Mouse (Mus musculus): ENCODE results near the gene Taf4. TPM values are rescaled to one million over a fixed set of nuclear protein-coding genes. Genes with fewer than 3 reads are reported as not detected.

Taf4 gene
- polyA plus RNA-seq, 1 experiment: 26.3 TPM

DNA sequence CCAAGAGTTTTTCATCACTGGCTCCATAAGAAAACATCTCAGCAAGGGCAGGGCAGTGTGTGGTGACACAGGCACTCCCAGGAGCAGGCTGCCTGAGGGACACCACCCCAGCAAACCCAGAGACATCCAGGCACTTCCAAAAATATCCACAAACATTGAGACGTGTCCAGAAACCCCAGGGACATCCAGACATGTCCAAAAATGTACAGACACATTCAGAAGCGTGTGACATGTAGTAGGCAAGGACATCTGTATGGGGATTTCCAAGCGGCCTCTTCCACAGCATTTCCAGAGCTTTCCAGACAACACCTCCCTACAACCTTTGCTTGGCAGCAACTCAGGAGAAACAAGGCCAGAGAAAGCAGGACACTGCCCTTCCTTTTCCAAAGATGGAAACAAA lies 108.8 kb downstream of the Taf4 start:
- TF ChIP-seq POLR2A (IDR thresholded peaks at IDR 0.05; ENCODE audit: control insufficient read depth, extremely low read depth, insufficient read depth, low read length, poor library complexity) (no peak), CTCF (IDR thresholded peaks at IDR 0.05; ENCODE audit: borderline replicate concordance, control insufficient read depth, extremely low read depth, insufficient read depth, low read length, poor library complexity) (no peak)
- H3K27ac ChIP-seq (ENCODE audit: control insufficient read depth, insufficient read depth, low read length): no peak overlapping the region
- no peaks in the 10 kb centered on the region for H3K27me3 ChIP-seq (ENCODE audit: control insufficient read depth, insufficient read depth, low read length)
- H3K4me1 ChIP-seq (replicated peaks; ENCODE audit: control insufficient read depth, insufficient read depth, low read length): no peaks in the 10 kb centered on the region
- WGBS: 72% methylated on average over 3 of the region's 3 CpGs
- no peak for DNase-seq
- no peaks in the 10 kb centered on the region for H3K36me3 ChIP-seq (ENCODE audit: control insufficient read depth, insufficient read depth, low read length)
- H3K4me3 ChIP-seq (ENCODE audit: control insufficient read depth, insufficient read depth, low read length): no peak overlapping the region

GRCm38 (mm10) chr2:179865097-179865496 lies 111.3 kb downstream of the Taf4 start:
- DNase-seq: no peak
- Histone ChIP-seq H3K4me1 (replicated peaks; ENCODE audit: control insufficient read depth, insufficient read depth, low read length) (no peaks in the 10 kb centered on the region), H3K4me3 (ENCODE audit: control insufficient read depth, insufficient read depth, low read length) (no peak overlapping the region), H3K36me3 (ENCODE audit: control insufficient read depth, insufficient read depth, low read length) (no peaks in the 10 kb centered on the region), H3K27ac (ENCODE audit: control insufficient read depth, insufficient read depth, low read length) (no peak overlapping the region), H3K27me3 (ENCODE audit: control insufficient read depth, insufficient read depth, low read length) (no peaks in the 10 kb centered on the region)
- WGBS: 80% methylated on average over 5 of the region's 5 CpGs
- TF ChIP-seq CTCF (IDR thresholded peaks at IDR 0.05; ENCODE audit: borderline replicate concordance, control insufficient read depth, extremely low read depth, insufficient read depth, low read length, poor library complexity) (no peak), POLR2A (IDR thresholded peaks at IDR 0.05; ENCODE audit: control insufficient read depth, extremely low read depth, insufficient read depth, low read length, poor library complexity) (no peak)

- Histone ChIP-seq H3K4me3 (ENCODE audit: control insufficient read depth, insufficient read depth, low read length) (no peak overlapping the region), H3K27ac (ENCODE audit: control insufficient read depth, insufficient read depth, low read length) (no peak overlapping the region), H3K36me3 (ENCODE audit: control insufficient read depth, insufficient read depth, low read length) (no peaks in the 10 kb centered on the region), H3K4me1 (replicated peaks; ENCODE audit: control insufficient read depth, insufficient read depth, low read length) (no peaks in the 10 kb centered on the region), H3K27me3 (ENCODE audit: control insufficient read depth, insufficient read depth, low read length) (no peaks in the 10 kb centered on the region)
- DNase-seq: peak; percentile 8
- no peak for TF ChIP-seq CTCF (IDR thresholded peaks at IDR 0.05; ENCODE audit: borderline replicate concordance, control insufficient read depth, extremely low read depth, insufficient read depth, low read length, poor library complexity)
- no peak for TF ChIP-seq POLR2A (IDR thresholded peaks at IDR 0.05; ENCODE audit: control insufficient read depth, extremely low read depth, insufficient read depth, low read length, poor library complexity)
- WGBS: 84% methylated on average over 3 of the region's 3 CpGs
Measured at GRCm38 (mm10) chr2:179863266-179863665, 113.2 kb downstream of the Taf4 start.

- no peak for DNase-seq
- TF ChIP-seq CTCF (IDR thresholded peaks at IDR 0.05; ENCODE audit: borderline replicate concordance, control insufficient read depth, extremely low read depth, insufficient read depth, low read length, poor library complexity) (no peak), POLR2A (IDR thresholded peaks at IDR 0.05; ENCODE audit: control insufficient read depth, extremely low read depth, insufficient read depth, low read length, poor library complexity) (no peak)
- no peak overlapping the region for H3K27ac ChIP-seq (ENCODE audit: control insufficient read depth, insufficient read depth, low read length)
- 92% methylated on average over 3 of the region's 3 CpGs for WGBS
- no peak overlapping the region for H3K4me3 ChIP-seq (ENCODE audit: control insufficient read depth, insufficient read depth, low read length)
- no peaks in the 10 kb centered on the region for H3K27me3 ChIP-seq (ENCODE audit: control insufficient read depth, insufficient read depth, low read length)
- no peaks in the 10 kb centered on the region for H3K36me3 ChIP-seq (ENCODE audit: control insufficient read depth, insufficient read depth, low read length)
- H3K4me1 ChIP-seq (replicated peaks; ENCODE audit: control insufficient read depth, insufficient read depth, low read length): no peaks in the 10 kb centered on the region
Measured at GRCm38 (mm10) chr2:179862676-179863075, 113.8 kb downstream of the Taf4 start.

Other genes with a start within 250 kb of the Taf4 start
- gene Lsm14b, start 48.3 kb upstream of the Taf4 start, polyA plus RNA-seq (2012; rRNA removed): 45.3 and 49.5 TPM in 2 replicates
- gene Psma7, start 65.8 kb upstream of the Taf4 start, polyA plus RNA-seq (2012; rRNA removed): 205 and 250 TPM in 2 replicates
- gene Ss18l1, start 65.9 kb upstream of the Taf4 start, polyA plus RNA-seq (2012; rRNA removed): 15.9 and 16.2 TPM in 2 replicates
- 25.1 and 31.3 TPM in 2 replicates for gene Mtg2, start 93.9 kb upstream of the Taf4 start, polyA plus RNA-seq (2012; rRNA removed)
- 4.1 and 4.4 TPM in 2 replicates for gene Hrh3, start 127.8 kb upstream of the Taf4 start, polyA plus RNA-seq (2012; rRNA removed)
- gene Osbpl2, start 142.7 kb upstream of the Taf4 start, polyA plus RNA-seq (2012; rRNA removed): 19.3 and 21.7 TPM in 2 replicates
- 209 and 213 TPM in 2 replicates for gene Adrm1, start 194.8 kb upstream of the Taf4 start, polyA plus RNA-seq (2012; rRNA removed)
- gene Lama5, start 249.2 kb upstream of the Taf4 start, polyA plus RNA-seq (2012; rRNA removed): 9.2 and 13.1 TPM in 2 replicates

All from thymus, adult 2 months (tissue).